Mouse (Mus musculus) cerebellum, adult 11-12 months (tissue): ENCODE results near the gene Dvl1.

Experiments
- DNase-seq: peaks from one replicate; pipeline ENCODE4 v3.0.0; 2022

Dvl1 gene

GRCm38 (mm10) chr4:155846871-155847578 is at the start of gene Dvl1:
TSS of gene Dvl1 (plus strand) at chr4:155847402.
- peak; percentile 90 for DNase-seq

GRCm38 (mm10) chr4:155802075-155802474 is 45.1 kb upstream of the Dvl1 start:
- DNase-seq, result no peak

GRCm38 (mm10) chr4:155802741-155803339 is 44.4 kb upstream of the Dvl1 start, which contains the start of gene Mrpl20:
TSS of gene Mrpl20 (plus strand) at chr4:155802878.
- DNase-seq, result no peak

GRCm38 (mm10) chr4:155803340-155804041 is 43.7 kb upstream of the Dvl1 start:
- DNase-seq, result peak; percentile 92

DNA sequence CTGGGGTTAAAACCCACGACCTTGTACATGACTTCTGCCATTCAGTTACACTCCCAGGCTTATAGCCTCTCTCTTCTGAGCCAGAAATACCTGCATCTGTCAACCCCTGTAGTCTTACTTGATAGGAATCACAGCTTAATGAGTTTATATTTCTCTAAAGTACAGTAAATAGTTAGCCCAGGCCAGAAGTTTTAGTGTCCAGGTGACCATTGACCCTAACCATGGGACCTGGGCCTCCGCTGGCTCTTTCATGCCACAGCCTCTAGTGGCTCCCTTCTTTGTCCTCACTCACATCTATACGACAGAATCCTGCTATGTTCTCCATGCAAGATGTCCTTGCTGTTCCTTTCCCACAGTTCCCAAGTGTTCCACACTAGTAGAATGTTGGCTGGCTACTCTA is 39.4 kb upstream of the Dvl1 start:
- no peak for DNase-seq

DNA sequence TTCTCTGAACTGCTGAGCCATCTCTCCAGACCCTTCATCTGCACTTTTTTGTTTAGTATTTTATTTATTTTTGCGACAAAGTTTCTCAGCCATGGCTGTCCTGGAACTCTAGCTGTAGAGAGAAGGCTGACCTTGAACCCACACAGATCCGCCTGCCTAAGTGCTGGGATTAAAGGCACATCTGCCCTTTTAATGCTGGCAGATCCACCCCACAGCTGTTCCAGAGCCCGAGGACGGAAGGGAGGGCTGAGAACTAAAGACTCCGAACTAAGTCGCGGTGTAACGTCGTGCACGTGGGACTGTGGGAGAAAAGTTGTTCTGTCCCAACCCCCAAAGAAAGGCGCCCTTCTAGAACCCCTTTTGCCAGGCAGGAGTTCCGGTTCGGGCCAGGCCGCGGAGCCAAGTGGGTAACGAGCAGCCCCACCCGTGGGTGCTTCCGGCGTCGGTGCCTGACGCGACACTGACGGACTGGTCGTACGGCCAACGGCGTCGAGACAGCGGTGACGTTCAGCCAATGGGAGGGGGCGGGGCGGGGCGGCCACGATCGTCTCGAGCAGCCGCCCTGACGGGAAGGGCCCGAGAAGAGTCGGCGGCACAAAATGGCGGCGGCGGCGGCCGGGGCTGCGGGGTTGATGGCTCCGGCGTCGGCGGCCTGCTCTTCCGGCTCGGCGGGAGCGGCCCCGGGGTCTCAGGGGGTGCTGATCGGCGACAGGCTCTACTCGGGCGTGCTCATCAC is 35.1 kb upstream of the Dvl1 start, which contains the start of gene Ccnl2:
Ccnl2 (plus strand) TSS at position 561 of the 736 bp plus-strand sequence.
- peak; percentile 93 for DNase-seq

DNA sequence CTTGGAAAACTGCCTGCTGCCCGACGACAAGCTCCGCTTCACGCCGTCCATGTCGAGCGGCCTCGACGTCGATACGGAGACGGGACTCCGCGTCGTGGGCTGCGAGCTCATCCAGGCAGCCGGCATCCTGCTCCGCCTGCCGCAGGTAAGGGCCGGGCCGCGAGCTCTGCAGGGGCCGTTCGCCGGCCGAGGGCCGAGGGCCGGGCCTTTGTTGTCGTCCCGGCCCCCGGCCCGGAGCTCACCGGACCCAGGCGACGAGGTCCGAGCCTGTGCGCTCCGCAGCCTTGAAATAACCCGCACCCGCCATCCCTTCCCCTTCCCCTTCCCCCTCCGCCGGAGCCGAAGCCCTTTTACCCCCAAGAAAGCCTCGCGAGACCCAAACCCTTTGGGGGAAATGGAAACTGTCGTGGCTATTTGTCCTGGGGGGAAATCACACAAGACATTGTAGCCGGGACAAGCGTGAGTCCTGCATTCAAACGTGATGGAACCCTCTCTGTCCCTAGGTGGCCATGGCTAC is 34.5 kb upstream of the Dvl1 start:
- DNase-seq, result no peak

GRCm38 (mm10) chr4:155817533-155817932 is 29.7 kb upstream of the Dvl1 start:
- no peak for DNase-seq

DNA sequence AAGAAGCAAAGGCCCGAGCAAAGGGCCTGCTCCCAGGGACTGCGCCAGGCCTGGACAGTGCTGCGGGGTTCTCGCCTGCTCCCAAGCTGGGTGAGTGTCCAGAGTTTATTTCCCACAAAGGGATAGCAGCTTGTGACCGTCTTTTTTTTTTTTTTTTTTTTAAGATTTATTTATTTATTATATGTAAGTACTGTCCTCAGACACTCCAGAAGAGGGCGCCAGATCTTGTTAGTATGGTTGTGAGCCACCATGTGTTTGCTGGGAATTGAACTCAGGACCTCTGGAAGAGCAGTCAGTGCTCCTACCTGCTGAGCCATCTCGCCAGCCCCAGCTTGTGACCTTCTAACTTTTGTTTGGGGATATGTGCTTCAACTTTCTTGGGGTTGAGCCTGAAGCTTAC is 26.2 kb upstream of the Dvl1 start:
- DNase-seq, result no peak

- DNase-seq, result no peak
Measured at GRCm38 (mm10) chr4:155823443-155823842, 23.8 kb upstream of the Dvl1 start.

- peak; percentile 35 for DNase-seq
Measured at GRCm38 (mm10) chr4:155829866-155830265, 17.3 kb upstream of the Dvl1 start.

DNA sequence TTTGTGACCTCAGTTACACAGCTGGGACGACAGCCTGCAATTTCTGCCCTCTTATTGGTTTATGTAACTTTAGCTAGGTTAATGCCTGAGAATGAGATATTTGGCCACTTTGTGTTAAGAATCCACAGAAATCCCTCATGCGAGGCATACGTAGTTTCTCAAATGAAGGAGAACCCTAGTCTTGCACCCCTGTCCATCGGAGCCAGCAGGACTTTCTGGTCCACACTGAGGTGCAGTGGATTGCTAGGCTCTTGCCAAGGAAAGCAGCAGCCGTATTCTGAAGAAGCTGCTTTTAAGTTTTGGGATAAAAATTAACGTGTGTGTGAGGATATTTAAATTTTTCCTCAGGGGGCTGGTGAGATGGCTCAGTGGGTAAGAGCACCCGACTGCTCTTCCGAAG is 16.6 kb upstream of the Dvl1 start:
- DNase-seq, result peak; percentile 23

GRCm38 (mm10) chr4:155831205-155831766 is 15.9 kb upstream of the Dvl1 start, which contains the start of gene Aurkaip1:
TSS of gene Aurkaip1 (plus strand) at chr4:155831272.
- DNase-seq, result peak; percentile 94

- DNase-seq, result no peak
Measured at GRCm38 (mm10) chr4:155831831-155832230, 15.4 kb upstream of the Dvl1 start.

DNA sequence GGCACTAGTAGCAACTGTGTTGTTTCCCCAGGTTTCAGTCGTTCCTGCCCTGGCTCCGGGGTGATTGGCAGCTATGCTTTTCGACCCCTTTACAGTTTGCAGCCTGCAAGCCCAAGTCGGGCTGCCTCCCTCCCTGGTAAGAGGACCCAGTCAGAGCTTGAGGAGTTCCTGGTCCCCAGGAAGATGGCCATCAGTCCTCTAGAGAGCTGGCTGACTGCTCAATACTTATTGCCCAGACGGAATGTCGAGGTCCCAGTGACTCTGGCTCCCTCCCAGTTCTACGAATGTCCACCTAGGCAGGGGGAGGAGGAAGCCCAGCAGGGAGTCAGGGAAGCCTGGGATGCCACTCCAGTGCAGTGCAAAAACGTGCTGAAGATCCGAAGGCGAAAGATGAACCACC is 14.9 kb upstream of the Dvl1 start:
- peak; percentile 62 for DNase-seq

GRCm38 (mm10) chr4:155833234-155833633 is 14.0 kb upstream of the Dvl1 start:
- DNase-seq, result peak; percentile 32

DNA sequence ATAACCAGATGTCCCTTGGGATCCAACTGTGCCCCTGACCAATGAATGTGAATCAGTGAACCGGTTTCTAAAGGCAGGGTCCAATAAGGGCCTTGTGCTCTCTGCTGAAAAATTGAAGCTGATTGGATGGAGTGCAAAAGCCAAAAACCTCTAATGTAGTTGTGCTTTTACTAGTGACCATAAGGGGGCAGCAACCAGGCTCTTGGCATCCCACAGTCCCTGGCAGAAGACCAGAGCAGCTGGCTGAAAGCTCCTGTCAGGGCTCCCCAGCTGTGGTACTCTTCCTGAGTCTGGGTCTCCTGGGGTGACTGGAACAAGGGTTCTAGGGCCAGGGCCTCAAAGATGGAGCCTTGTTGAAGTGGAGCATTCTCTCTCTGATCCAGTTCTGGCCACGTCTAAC is 13.4 kb upstream of the Dvl1 start:
- DNase-seq, result peak; percentile 62

DNA sequence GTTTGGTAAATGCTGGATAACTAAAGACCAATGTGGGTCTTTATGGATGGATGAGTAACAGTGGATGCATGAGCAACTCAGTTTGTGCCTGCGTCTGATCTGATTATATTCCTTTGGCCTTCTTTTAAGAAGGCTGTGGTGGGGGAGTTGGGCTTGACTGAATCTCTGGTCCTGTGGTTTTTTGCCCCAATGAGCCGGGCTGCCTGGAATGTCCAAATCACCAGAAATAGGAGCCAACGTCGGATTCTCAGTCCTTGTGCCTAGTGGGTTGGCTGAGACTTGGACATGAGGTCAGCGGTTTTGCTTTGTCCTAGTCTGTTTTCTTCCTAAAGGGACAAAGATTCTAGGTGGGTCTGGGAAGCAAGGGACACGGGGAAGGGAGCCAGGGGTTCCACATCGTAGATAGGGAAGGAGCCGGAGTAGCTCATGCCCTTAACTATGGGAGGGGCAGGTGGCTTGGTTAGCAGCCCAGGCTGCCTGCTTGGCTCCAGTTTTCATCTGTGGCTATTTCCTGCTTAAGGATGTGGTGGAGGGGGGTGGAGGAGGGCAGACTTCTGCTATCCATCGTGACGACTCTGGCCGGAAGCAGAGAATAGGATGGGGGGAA is 9.7 kb upstream of the Dvl1 start:
- peak; percentile 22 for DNase-seq

GRCm38 (mm10) chr4:155838187-155839153 is 8.7 kb upstream of the Dvl1 start:
- no peak for DNase-seq

DNA sequence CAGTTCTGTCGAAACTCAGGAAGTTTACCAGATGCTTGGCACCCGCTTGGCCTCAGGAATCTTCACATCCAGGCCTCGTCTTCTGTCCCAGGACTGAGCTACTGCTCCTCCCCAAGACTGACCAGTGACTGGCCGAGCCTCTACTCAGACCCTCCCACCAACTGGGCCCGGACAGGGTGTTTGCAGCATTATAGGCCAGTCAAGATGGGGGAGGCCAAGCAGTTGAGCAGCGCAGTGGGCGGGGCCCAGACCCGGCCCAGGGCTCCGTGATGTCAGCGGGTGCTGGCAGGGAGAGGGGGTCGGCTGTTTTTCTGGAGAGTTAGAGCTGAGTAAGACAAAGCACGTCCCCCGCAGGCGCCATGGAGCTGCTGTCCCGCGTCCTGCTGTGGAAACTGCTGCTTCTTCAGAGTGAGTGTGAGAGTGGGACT is 7.7 kb upstream of the Dvl1 start, which contains the start of gene Mxra8:
Mxra8 (plus strand) TSS at position 198 of the 428 bp plus-strand sequence.
- DNase-seq, result peak; percentile 60
